Mouse (Mus musculus) olfactory bulb, adult 2 months (tissue): Measurements from ENCODE around the gene Zmynd10.

Source experiments
- CTCF ChIP-seq: fragments of 200-500 bp; IDR thresholded peaks from 2 replicates; pipeline ENCODE4 v1.5.1; 2012; ENCODE audit warnings: low read depth, mild to moderate bottlenecking, low read length, moderate library complexity; ENCODE audit not compliant: insufficient read depth
- POLR2A ChIP-seq: fragments of 200-500 bp; IDR thresholded peaks from 2 replicates; pipeline ENCODE4 v1.6.1; 2012; ENCODE audit warnings: mild to moderate bottlenecking, low read depth, low read length, moderate library complexity; ENCODE audit not compliant: insufficient read depth

DNA sequence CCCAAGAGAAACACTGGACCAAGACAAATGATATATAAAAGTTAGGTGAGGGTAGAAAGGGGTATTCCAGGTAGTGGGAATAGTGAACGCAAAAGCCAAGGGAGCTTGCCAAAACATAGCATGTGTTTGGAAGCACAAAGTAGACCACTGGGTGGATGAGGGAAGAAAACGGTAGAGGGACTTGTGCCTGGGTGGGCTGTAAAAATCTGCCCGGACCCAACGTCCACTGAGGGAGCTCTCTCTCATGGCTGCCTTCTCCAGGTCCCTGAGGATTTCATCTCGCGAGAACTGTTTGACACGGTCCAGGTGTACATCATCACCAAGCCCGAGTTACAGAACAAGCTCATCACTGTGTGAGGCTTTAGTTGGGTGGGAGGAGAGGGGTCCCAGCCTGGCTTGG is 4.4 kb upstream of the Zmynd10 start:
- TF ChIP-seq CTCF (no peak), POLR2A (no peak)
